Mouse (Mus musculus): ENCODE results near the gene Calu. TPM values are rescaled to one million over a fixed set of nuclear protein-coding genes. Genes with fewer than 3 reads are reported as not detected.

The Calu gene
- polyA plus RNA-seq, 1 experiment from 2014 or later, result 261 TPM

DNA sequence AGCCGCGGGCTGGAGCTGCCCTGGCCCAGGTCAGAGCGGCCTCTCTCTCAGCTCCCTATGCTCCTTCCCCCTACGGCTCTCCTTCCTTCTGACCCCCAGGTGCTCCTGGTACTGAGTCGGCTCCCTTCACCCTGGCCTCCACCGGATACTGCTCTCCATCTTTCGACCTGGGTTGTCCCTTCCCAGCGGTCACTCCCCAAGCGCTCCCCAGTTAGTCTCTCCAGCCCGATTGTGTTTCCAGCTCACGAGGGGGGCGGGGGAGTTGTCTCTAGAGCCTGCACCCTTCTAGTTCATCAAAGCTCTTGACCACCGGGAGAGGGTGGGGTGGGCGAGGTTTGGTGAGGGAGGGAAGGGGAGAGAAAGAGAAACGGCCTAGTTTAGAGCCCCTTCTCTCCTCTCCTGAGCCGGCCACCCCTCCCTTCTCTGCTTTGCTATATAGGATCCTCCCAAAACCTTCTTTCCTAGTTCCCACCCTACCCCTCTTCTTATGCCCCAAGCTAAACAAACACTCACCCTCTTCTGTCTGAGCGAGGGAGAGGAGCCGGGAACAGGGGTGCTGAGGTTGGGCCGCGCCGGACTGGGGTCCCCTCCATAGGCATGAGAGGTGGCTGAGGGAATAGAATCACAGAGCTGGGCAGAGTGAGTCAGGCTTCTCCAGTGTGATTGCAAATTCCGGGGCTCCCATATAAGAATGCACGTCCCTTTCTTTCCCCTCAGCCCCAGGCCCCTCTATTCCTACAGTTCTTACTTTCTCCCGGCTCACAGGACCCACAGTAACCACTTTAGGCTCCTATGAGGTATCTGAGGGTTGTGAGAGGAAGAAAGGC, 49.1 kb downstream of the Calu start:
- peak overlapping the region; percentile 30 for H3K27ac ChIP-seq
- H3K9ac ChIP-seq, result peak overlapping the region; percentile 87
- 2% methylated on average over 23 of the region's 24 CpGs for WGBS
- H3K36me3 ChIP-seq, result no peaks in the 10 kb centered on the region
- peaks cover 17% of the 10 kb centered on the region for H3K4me1 ChIP-seq
- peak overlapping the region; percentile 74 for H3K4me3 ChIP-seq
- H3K4me2 ChIP-seq (replicated peaks), result peak overlapping the region; percentile 90
- H3K9me3 ChIP-seq (replicated peaks), result no peaks in the 10 kb centered on the region
- H3K27me3 ChIP-seq, result peaks cover 21% of the 10 kb centered on the region
- peak; percentile 72 for ATAC-seq (ENCODE audit: low FRiP score)

DNA sequence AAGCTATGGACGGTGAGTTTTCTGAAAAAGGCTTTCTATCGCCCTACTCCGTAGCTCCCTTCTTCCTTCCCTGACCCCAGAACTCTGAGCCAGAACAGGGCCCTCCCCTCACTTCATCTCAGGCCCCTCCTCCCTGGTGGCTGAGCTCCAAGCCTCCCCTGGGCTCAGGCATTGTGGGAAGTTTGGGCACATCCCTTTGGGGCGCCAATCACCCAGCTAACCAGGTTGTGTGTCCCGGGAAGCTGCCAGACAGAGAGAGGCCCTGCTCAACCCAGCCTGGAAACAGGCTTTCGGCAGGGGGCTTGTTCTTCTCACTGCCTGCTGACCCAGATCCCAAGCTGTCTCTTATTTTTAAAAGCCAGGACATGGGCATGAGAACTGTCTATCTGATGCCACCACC, 49.7 kb downstream of the Calu start:
- no peaks in the 10 kb centered on the region for H3K36me3 ChIP-seq
- peak; percentile 23 for ATAC-seq (ENCODE audit: low FRiP score)
- 7% methylated on average over 6 of the region's 6 CpGs for WGBS
- H3K27me3 ChIP-seq, result peaks cover 22% of the 10 kb centered on the region
- peak overlapping the region; percentile 87; the same call in 1 of the 2 replicates for H3K9ac ChIP-seq
- H3K4me3 ChIP-seq, result peak overlapping the region; percentile 74
- H3K4me2 ChIP-seq (replicated peaks), result peak overlapping the region; percentile 90
- H3K9me3 ChIP-seq (replicated peaks), result no peaks in the 10 kb centered on the region
- 0 out of 2 replicates have a peak overlapping the region, but pooled peaks have one; percentile 30 for H3K27ac ChIP-seq
- peaks cover 17% of the 10 kb centered on the region for H3K4me1 ChIP-seq

DNA sequence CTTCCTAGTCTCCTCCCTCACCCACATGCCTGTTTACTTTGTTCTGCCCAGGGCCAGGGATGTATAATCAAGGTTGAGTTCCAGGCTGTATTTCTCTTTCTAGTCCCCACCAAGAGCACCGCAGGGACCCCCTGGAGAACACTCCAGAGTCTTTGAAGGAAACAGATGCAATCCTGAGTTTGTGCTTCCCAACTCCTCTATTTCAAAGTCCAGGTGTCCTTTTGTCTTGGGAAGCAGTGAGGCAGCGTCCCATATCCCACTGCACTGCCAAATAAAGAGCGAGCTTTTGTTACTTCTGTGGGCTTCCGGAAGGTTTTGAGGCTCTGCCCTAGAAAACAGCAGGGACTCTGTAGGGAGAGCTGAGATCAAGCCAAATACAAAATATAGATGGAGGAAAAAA, 52.0 kb downstream of the Calu start:
- 72% methylated on average over 4 of the region's 4 CpGs for WGBS
- Histone ChIP-seq H3K27me3 (peaks cover 19% of the 10 kb centered on the region), H3K4me2 (replicated peaks) (no peak overlapping the region), H3K36me3 (no peaks in the 10 kb centered on the region), H3K9ac (no peak overlapping the region), H3K9me3 (replicated peaks) (no peaks in the 10 kb centered on the region), H3K27ac (no peak overlapping the region), H3K4me3 (no peak overlapping the region), H3K4me1 (peaks cover 17% of the 10 kb centered on the region)
- no peak for ATAC-seq (ENCODE audit: low FRiP score)

DNA sequence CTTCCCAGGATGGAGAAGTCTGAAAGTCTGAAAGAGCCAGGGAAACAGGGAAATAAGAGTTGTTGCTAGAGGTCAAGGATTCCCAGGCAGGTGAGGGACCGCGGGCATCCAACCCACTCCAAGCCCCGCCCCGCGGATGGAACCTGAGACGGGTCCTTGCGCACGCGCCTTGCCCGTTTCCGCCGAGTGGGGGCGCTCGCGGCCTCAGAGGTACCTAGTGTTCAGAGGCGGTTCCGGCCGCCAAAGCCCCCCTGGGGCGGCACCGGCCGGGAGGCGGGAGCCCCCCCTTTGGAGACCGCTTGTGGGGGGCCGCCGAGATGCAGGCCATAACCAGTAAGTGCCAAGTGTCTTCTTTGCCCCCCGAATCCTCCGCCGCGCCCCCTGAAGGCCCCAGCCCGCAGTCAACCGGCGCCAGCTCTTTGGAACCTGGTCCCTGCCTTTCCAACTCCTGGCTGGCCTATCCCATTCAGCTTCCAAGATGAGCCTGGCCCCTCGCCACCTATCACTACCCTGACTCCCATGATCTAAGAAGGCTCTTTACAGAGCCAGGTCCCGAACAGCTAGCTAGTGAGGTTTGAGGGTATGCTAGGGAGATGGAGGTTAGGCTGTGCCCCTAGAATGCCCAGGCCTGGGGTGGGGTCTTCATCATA, 54.9 kb downstream of the Calu start:
- Histone ChIP-seq H3K27ac (no peak overlapping the region), H3K4me3 (no peak overlapping the region), H3K4me2 (replicated peaks) (peak overlapping the region; percentile 19), H3K9me3 (replicated peaks) (no peaks in the 10 kb centered on the region), H3K4me1 (peaks cover 2% of the 10 kb centered on the region), H3K9ac (no peak overlapping the region), H3K36me3 (peaks cover 12% of the 10 kb centered on the region; the same call in 1 of the 2 replicates), H3K27me3 (peaks cover 11% of the 10 kb centered on the region)
- 10% methylated on average over 34 of the region's 34 CpGs for WGBS
- no peak for ATAC-seq (ENCODE audit: low FRiP score)

DNA sequence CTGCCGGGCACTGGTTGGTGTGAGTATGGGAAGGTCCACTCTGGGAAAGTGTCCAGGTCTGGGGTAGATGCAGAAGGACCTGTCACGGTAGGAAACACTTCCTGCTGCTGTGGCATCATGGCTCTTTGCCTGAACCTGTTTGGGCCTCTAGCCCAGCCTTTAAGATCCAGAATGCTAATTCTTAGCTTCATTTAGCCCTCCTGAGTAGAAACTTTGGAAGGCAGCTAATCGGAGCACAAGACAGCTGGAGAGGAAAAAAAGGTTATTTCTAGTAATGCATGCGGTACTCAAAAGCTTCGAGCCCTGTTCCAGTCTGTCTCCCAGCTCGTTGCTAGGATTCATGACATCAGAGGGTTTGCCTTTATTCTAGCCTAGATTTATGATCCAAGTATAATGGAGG, 58.5 kb downstream of the Calu start:
- Histone ChIP-seq H3K36me3 (peaks cover 42% of the 10 kb centered on the region), H3K4me1 (no peaks in the 10 kb centered on the region), H3K9me3 (replicated peaks) (no peaks in the 10 kb centered on the region), H3K27me3 (peaks cover 11% of the 10 kb centered on the region), H3K4me3 (no peak overlapping the region), H3K9ac (no peak overlapping the region), H3K27ac (no peak overlapping the region), H3K4me2 (replicated peaks) (no peak overlapping the region)
- no peak for ATAC-seq (ENCODE audit: low FRiP score)
- WGBS, result 72% methylated on average over 6 of the region's 6 CpGs

DNA sequence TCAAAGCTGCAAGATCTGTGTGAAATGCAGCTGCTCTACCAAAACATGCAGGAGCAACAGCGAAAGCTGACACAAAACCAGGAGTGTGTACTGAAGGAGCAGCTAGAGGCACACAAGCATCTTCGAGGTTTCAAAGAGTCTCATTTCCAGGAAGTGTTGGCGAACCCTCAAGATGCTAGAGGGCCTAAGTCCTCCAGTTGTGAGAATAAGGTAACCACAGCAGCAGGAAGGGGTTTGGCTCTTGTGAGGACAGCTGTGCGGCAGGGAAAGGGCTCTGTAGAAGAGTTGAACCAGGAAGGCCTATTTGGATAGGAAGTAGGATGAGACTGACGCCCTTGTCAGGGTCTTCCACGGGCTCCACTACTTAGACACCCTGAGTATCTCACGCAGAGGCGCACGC, 67.6 kb downstream of the Calu start:
- no peak overlapping the region for H3K27ac ChIP-seq
- H3K36me3 ChIP-seq, result peaks cover 56% of the 10 kb centered on the region
- H3K4me2 ChIP-seq (replicated peaks), result no peak overlapping the region
- H3K4me1 ChIP-seq, result 0 out of 2 replicates have a peak, but pooled peaks cover 3% of the 10 kb centered on the region
- no peak overlapping the region for H3K4me3 ChIP-seq
- WGBS, result 86% methylated on average over 9 of the region's 9 CpGs
- no peaks in the 10 kb centered on the region for H3K9me3 ChIP-seq (replicated peaks)
- no peaks in the 10 kb centered on the region for H3K27me3 ChIP-seq
- no peak overlapping the region for H3K9ac ChIP-seq
- no peak for ATAC-seq (ENCODE audit: low FRiP score)

DNA sequence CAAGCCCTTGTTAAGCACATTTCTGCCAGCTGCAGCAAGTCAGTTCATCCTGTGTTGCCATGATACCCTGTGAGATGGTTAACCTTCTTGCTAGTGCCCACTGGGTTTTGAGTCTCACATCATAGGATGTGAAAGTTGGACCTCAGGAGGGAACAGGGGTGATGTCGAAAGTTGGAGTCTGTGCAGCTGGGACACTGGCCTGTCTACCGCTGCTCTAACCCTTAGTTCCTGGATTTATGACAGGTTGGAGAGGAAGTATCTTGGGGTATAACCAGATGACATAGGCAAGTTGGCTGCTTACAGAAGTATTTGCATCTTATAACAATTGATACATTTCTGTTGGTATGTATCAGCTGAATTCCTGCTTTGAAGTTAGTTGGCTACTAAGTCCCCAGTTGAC, 72.7 kb downstream of the Calu start:
- Histone ChIP-seq H3K36me3 (peaks cover 20% of the 10 kb centered on the region), H3K4me2 (replicated peaks) (no peak overlapping the region), H3K4me3 (no peak overlapping the region), H3K9me3 (replicated peaks) (no peaks in the 10 kb centered on the region), H3K4me1 (0 out of 2 replicates have a peak, but pooled peaks cover 3% of the 10 kb centered on the region), H3K27me3 (no peaks in the 10 kb centered on the region), H3K9ac (no peak overlapping the region), H3K27ac (no peak overlapping the region)
- ATAC-seq (ENCODE audit: low FRiP score), result no peak
- 92% methylated on average over 2 of the region's 2 CpGs for WGBS

DNA sequence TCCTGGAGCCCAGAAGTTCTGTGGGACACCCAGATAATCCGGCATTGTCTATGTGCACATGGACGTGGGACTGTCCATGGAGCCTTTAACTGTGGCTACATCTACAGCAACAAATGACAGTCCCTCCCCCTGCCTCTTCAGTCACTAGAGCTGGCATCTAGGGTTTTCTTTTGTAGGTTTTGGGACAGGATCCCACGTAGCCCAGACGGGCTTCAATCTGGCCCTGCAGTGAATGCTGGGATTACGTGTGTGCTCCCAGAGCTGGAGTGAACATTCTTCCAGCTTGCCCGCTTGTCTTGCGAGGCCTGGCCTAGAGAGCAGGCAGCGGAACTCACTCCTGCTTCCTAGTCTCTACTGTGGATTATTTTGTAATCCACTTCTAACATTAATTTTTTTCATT, 77.2 kb downstream of the Calu start:
- no peak for ATAC-seq (ENCODE audit: low FRiP score)
- Histone ChIP-seq H3K36me3 (no peaks in the 10 kb centered on the region; the same call in 1 of the 2 replicates), H3K4me1 (no peaks in the 10 kb centered on the region), H3K4me2 (replicated peaks) (no peak overlapping the region), H3K9ac (no peak overlapping the region), H3K27ac (no peak overlapping the region), H3K4me3 (no peak overlapping the region), H3K9me3 (replicated peaks) (no peaks in the 10 kb centered on the region), H3K27me3 (peaks cover 3% of the 10 kb centered on the region; the same call in 1 of the 2 replicates)
- WGBS, result 87% methylated on average over 8 of the region's 8 CpGs

DNA sequence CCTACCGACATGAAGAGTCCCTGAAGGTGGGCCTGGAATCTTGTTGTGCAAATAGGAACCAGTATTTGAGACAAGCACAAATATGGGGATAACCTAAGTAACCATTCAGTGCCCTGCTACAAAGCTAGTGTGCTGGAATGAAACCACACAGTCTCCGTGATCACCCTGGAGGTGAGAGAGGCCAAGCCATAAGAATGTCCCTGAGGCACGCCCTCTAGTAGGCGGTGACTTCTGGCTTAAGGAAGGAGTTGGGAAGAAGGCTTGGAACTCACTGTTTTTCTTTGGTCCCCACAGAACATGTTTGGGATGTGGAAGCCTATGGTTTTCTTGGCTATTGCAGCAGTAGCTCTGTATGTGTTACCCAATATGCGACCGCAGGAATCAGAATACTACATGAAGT, 78.5 kb downstream of the Calu start:
- no peaks in the 10 kb centered on the region; the same call in 1 of the 2 replicates for H3K36me3 ChIP-seq
- no peak overlapping the region for H3K27ac ChIP-seq
- ATAC-seq (ENCODE audit: low FRiP score), result no peak
- no peak overlapping the region for H3K4me3 ChIP-seq
- H3K4me1 ChIP-seq, result peaks cover 1% of the 10 kb centered on the region; the same call in 1 of the 2 replicates
- H3K9ac ChIP-seq, result no peak overlapping the region
- no peak overlapping the region for H3K4me2 ChIP-seq (replicated peaks)
- H3K9me3 ChIP-seq (replicated peaks), result no peaks in the 10 kb centered on the region
- peaks cover 15% of the 10 kb centered on the region for H3K27me3 ChIP-seq
- 75% methylated on average over 6 of the region's 6 CpGs for WGBS

Small RNA genes within 50 kb of the gene (microRNA-seq; reads per million reads assigned to microRNA genes)
- gene Gm26220, result not detected
- not detected for gene Gm44354

Other genes with a start within 250 kb of the Calu start
- 57.7 and 61.0 TPM in 2 replicates for gene Rbm28, start 183.1 kb upstream of the Calu start, polyA plus RNA-seq (2016; fragmentation: Nextera tagmentation; extraction: Ambion mirVana)
- gene Prrt4, start 168.5 kb upstream of the Calu start, polyA plus RNA-seq (2016; fragmentation: Nextera tagmentation; extraction: Ambion mirVana), result 2.4 and 2.6 TPM in 2 replicates
- gene Impdh1, start 131.7 kb upstream of the Calu start, polyA plus RNA-seq (2016; fragmentation: Nextera tagmentation; extraction: Ambion mirVana), result 49.9 and 52.4 TPM in 2 replicates
- 31.8 and 32.1 TPM in 2 replicates for gene Hilpda, start 75.6 kb upstream of the Calu start, polyA plus RNA-seq (2016; fragmentation: Nextera tagmentation; extraction: Ambion mirVana)
- 0.65 and 0.72 TPM in 2 replicates for gene Fam71f2, start 68.5 kb upstream of the Calu start, polyA plus RNA-seq (2016; fragmentation: Nextera tagmentation; extraction: Ambion mirVana)
- 0.27 TPM in 1 of 2 replicates, not detected in the other for gene Fam71f1, start 28.9 kb upstream of the Calu start, polyA plus RNA-seq (2016; fragmentation: Nextera tagmentation; extraction: Ambion mirVana)
- gene Opn1sw, start 40.4 kb downstream of the Calu start, polyA plus RNA-seq (2016; fragmentation: Nextera tagmentation; extraction: Ambion mirVana), result 0.25 and 0.38 TPM in 2 replicates
- gene Ccdc136, start 48.2 kb downstream of the Calu start, polyA plus RNA-seq (2016; fragmentation: Nextera tagmentation; extraction: Ambion mirVana), result 35.6 and 36.0 TPM in 2 replicates
- 11.8 and 14.5 TPM in 2 replicates for gene Flnc, start 85.2 kb downstream of the Calu start, polyA plus RNA-seq (2016; fragmentation: Nextera tagmentation; extraction: Ambion mirVana)
- 215 and 230 TPM in 2 replicates for gene Atp6v1f, start 119.6 kb downstream of the Calu start, polyA plus RNA-seq (2016; fragmentation: Nextera tagmentation; extraction: Ambion mirVana)
- gene Atp6v1fnb, start 123.4 kb downstream of the Calu start, polyA plus RNA-seq (2016; fragmentation: Nextera tagmentation; extraction: Ambion mirVana), result 0.43 TPM in 1 of 2 replicates, not detected in the other
- gene Kcp, start 159.9 kb downstream of the Calu start, polyA plus RNA-seq (2016; fragmentation: Nextera tagmentation; extraction: Ambion mirVana), result 22.0 and 24.7 TPM in 2 replicates
- 2.9 and 3.2 TPM in 2 replicates for gene Irf5, start 178.6 kb downstream of the Calu start, polyA plus RNA-seq (2016; fragmentation: Nextera tagmentation; extraction: Ambion mirVana)

Data from hindbrain, embryonic 12.5 days (tissue).